Mouse (Mus musculus) lung, postnatal 10 days (tissue): Measurements from ENCODE around the gene Cd84.
"Not testable (repeated sequence)": the region's sequence is repeated elsewhere in the genome, so short reads cannot be mapped to it uniquely, and the experiment has no call there.

Experiments used
- DNase-seq: peaks from one replicate; pipeline ENCODE4 v3.0.0; 2021

Gene Cd84

DNA sequence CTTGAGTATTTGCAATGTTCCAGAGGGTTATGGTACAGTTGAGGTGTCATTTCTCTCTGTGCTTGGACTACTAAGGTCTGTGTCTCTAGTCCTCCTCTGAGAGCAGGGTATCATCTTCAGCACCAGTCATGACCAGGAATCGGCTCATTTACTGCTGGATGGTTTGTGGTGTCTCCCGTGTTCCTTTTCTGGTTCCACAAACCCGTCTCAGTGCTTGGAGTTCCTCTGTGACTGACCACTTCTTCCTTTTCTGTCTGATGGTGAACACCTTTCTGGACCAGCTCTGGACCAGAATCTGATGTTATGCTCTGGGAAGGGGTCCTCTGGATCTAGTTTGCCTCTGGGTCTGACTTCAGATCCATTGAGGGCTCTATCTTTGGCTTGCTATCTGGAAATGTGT is at the start of gene Cd84:
Gene Cd84 (plus strand): TSS at position 210 of the 400 bp plus-strand sequence.
- no peak for DNase-seq

DNA sequence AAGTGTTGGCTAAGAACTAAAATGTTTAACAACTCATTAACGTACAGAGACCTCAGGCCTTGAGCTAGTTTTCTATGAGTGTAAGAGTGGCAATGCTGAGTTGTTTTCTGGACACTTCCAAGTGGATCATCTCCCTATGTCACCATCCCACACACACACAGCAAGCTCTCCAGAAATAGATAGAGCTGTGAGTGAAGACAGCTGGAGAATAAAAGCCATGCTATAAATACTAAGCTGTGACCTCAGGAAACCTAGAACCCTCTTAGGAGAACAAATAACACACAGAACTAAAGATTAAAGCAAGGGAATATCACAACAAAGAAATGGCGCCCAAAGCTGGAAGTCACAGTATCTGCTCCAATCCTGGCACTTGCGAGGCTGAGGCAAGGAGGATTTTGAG is 48.0 kb upstream of the Cd84 start:
- DNase-seq = no peak

DNA sequence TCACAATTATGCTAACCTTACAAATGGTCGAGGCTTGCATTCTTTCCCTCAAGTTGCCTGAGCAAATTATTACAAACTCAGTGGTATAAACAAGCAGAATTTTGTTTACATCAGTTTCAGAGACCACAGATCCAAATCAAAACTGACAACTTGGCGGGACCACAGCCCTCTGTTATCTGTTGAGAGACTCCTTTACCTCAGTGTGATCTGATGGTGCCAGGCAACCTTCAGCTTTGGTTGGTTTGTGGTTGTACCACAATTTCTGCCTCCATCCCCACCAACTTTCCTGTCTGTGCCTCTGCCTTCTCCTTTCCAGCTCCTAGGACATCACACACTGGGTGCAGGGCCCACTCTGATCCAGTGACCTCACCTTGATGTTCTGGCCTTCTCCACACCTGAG is 43.3 kb upstream of the Cd84 start:
- no peak for DNase-seq

DNA sequence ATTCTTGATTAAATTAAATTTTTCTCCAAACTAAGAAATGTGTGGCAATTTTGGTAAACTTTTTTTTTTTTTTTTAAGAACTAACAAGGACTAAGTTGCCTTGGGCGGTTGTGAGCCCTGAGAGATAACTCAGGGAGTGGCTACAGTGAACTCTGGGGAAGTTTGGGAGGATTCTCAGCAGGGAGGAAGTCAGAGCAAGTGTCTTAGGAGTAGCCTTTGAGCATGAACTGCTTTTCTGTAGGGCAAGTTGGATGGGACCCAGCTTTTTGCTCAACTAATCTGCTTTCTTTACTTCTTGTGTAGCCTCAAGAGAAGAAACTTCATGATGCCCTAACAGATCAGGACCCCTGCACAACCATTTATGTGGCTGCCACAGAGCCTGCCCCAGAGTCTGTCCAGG is 41.7 kb upstream of the Cd84 start:
- DNase-seq = no peak

DNA sequence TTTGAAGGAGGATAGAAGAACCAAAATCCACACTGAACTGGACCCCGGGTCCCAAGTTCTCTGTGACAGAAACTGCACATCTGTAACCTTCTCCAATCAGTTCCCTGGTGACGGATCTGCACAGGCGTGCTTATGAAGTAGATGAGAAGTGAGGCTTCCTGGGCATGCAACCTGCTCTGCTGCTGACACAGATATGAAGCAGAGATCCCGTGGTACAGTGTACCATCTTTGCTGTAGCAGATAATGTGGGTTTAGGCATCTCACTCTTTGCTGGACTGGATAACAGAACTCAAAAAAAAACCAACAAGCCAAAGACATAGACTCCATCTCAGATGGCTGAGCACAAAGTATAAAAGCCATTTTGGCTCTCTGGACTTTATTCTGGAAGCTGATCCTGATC is 39.8 kb upstream of the Cd84 start:
- no peak for DNase-seq

DNA sequence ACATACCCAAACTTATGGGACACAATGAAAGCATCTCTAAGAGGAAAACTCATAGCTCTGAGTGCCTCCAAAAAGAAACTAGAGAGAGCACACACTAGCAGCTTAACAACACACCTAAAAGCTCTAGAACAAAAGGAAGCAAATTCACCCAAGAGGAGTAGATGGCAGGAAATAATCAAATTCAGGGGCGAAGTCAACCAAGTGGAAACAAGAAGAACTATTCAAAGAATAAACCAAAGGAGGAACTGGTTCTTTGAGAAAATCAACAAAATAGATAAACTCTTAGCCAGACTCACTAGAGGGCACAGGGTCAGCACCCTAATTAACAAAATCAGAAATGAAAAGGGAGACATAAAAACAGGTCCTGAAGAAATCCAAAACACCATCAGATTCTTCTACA is 28.4 kb upstream of the Cd84 start:
- not testable (repeated sequence) for DNase-seq

DNA sequence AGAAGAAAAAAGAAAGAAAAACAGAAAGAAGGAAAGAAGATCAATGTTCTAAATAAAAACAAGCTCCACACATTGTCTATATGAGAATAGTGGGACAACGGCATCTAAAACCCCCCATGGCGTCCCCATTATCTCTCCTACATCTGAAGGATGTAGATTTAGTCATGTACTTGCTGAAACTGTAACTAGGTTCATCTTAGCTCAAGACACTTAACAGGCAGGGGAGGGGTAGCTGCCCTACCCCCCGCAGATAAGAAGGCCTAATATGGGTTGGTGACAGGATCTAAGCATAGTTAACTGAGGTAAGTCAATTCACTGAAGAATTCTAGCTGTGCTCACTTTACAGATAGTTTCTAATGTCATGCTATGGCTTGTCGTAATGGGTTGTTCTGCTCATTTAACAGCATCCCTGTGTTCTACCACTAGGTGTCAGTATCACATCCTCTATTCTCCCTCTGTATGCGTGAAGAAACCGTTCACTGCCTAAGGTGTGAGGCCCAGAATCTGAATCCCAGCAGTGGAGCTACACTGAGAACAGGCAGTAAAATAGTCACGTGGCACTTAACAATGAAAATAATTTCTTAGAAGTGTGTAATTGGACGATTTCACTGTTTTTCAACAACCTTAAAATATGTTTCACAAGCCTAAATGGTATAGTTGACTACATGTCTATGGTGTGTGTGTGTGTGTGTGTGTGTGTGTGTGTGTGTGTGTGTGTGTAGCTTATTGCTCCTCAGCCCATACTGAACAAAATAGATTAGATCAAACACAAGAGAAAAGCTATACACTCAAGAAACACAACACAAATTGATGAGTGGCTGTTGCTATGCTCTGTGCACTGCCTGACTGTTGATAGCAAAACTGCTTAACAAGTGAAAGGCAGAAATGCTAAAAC is 23.7 kb upstream of the Cd84 start:
- peak; percentile 65 for DNase-seq

DNA sequence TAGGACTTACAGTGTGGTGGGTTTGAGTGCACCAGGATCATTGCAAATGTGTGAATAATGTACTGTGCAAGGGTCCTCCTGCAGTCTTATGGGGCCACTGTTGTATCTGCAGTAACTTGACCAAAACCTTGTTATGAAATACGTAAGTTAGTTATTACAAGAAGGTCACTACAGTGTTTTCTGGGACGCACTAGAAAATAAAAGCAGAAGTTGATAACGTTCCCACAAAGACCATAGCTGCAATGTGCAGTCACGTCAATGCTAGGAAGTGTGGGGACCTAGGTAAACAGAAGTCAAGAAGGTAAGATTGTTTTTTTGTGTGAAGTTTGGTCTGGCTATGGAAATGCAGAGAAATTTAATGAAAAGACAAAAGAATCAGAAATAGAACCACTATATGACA is 22.5 kb upstream of the Cd84 start:
- no peak for DNase-seq

DNA sequence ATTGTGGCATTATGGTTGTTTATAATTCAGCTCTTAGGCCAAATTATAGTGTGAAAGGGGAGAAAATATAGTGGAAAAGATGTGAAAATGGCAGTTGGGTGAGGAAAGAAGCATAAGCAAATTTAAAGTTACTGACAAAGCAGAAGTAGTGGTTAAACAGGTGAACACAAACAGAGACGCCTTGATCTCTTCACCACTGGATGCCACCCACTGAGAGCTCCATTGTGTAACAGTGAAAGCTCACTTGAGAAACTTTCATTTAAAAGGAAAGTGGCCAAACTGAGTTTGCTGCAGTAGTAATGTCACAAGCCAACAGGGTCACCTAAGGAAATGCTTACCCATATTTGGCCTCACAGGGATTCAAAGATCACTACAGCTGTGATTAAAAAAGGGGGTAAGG is 18.2 kb upstream of the Cd84 start:
- DNase-seq = no peak

DNA sequence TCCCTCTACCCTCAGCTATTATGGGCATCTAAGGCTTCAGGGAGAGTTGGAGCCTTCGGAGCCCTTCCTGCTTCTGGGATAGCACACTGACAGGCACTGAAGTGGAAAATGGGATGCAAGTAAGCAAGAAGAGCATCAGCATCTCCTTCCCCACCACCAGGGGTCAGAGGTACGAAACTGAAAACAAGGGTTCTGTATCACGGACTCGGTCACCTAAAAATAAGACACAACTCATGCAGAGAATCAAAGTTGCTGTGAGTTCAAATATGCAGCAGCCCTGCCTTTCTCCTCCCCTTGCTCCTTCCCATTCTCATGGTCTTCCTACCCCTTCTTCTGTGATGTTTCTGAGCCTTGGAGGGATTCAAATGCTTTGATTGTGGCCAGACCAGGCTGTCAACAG is 14.0 kb upstream of the Cd84 start:
- no peak for DNase-seq

DNA sequence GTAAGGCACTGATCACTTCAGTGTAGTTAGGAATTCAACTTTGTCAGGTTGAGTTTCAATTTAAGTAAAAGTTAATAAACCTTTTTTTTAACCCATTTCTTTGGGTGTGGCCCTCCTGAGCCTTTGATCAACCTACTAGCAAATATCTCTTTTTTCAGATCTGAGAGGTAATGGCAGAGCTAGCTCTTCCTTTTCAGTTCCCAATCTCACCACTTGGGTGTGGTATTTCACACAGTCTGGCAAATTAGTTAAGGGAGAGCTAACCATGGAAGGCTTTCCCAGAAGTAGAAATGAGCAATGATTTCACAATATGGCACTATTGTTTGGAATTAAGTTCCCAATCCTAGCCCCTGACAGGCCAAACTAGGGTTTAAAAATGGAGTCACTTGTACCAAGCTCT is 13.3 kb upstream of the Cd84 start:
- DNase-seq = peak; percentile 35

DNA sequence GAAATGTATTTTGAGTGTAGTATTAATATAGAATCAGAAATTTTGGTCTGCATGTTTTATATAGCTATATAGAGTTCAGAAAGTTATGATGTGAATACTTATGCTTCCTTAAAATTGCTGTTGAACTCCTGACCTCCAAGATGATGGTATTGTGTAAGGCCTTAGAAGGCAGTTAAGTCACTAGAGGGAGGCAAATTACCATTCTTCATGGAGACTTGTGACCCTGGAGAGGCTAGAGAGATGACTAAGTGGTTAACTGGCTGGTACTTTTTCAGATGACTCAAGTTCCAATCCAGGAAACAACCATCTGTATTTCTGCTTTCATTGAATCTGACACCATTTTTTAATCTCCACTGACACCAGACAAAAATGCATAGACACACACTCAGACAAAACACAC is 11.8 kb upstream of the Cd84 start:
- no peak for DNase-seq

DNA sequence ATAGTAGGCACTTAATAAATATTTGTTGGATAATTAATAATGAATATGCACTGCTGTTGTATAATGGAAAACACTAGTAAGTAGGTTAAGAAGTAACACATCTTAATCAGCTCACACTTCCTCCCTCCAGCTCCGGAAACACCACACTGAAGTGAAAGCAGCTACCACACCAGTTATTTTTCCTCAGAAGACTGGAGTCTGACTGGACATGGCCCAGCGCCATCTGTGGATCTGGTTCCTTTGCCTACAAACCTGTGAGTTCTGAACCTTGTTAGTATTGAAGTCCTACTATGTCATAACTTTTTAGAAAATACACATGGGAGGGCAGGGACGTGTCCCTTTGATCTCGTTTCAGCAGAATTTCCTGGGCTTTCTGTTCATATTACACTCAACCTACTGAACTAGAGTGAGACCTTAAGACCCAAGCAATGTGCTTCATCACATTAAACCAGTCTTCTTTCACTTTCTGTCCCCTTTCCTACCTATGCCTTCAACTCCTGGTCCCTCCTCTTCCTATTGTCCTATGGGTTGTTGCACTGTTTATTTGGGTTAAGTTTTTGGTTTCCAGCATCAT is 1.0 kb downstream of the Cd84 start:
- no peak for DNase-seq

DNA sequence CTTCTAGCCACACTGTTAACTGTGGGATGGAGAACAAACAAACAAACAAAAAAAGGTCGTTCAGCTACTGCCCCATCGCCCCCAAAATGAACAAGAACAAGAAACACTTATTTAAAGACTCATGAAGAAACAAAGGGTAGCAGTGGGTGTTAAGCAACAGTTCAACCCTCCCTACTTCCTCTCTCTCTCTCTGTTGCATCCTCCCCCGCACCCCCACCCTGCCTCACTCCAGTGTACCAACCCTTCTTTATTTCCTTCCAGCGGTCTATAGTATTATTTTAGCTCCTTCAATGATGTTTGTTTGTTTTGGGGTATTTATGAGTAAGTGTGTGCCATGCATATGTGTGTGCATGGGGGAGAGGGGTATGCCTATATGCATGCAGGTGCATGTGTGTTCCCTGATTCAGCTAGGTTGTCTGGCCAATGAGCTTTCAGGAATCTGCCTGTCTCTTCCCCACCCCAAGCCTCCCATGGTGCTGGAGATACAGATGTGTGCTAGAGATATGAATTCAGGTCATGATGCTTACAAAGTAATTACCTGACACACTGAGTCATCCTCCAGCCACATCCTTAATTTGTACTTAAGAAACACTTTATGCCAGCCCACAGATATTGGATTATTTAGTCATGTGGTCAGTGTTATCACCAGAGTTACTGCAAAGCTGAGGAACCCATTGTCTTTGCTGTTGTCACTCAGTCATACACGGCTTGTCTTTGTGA is 5.7 kb downstream of the Cd84 start:
- peak; percentile 14 for DNase-seq

DNA sequence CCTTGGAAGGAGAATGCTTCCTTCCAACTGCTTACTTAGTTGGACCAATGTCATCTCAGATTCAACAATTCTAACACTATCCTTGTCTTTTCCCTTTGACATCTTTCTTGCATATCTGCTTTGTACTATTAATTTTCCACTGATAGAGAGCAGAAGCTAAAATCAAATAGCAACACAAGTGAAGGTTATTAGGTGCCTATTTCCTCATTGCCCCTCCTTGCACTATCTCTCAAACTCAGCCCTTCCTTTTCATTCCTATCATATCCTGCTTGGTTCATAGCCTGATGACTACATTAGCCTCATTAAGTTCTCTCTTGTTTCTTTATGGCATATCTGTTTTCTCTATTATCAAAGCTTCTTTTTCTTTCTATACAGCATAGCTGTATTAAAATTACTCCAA is 8.7 kb downstream of the Cd84 start:
- DNase-seq = no peak

DNA sequence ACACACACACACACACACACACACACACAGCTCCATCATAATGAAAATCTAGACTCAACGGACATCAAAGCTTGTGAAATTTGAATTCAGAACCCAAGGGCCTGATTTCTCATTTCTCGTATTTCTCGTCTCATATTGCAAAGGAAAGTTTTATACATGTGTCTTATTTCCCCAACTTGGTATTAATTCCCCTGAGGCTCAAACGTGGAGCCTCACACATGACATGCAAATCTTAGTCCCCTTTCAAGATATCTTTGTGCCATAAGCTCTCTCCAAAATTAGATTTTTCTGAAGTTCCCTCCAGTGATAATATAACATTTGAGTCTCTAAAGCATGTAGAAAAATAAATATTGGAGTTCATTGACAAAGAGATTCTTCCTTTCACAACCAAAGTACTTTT is 9.3 kb downstream of the Cd84 start:
- DNase-seq = no peak

DNA sequence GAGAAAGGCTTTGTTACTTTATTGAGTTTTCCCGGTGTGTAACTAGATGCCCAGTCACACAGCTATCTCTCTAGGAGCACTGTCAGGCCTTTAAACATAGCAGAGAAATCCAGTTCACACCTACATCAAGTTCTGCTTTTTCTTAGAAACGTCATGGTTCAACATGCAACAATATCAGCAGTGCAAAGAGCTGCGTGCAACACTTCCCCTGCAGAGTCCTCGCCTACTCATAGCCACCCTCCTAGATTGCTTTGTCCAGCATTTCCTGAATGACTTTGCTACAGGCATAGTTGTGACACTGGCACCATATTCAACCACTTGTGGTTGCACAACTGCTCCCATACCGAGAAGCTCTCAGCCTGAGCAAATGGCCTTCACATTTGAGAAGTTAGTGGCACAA is 10.0 kb downstream of the Cd84 start:
- peak; percentile 13 for DNase-seq

DNA sequence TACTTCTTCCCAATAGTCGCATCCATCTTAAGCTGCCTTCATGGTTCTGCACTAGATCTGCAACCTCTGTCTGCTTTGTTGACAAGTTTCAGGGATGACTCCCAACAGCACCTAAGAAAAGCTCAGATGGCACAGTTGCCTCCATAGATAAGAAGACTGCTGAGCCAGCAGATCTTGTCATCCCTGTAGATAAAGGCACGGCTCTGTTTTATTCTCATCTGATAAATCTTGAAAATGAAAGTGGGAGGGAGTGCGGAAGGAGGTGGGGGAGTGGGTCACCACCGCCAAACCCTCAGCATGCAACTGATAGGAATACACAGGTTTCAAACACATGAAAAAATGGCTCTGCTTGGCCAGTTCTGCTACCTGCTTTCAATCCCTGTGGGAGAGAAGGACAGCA is 26.0 kb downstream of the Cd84 start:
- DNase-seq = no peak

DNA sequence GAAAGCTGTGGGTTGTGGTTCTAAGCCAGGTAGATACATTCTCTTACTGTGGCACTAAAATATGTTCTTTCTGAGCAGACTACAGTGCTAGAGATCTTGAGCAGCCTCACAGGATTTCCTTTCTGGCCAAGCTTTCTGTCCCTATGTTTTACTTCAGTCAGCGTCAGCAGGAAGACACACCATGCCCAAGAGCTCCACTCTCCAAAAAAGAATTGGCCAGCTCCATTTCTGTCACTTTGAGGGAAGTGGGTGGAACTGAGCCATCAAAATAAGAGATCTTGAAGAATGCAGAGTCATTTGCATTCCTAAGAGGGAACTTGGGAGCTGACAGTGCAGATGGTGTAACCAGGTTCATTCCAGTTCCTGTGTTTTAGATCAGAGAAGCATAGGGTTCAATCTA is 47.5 kb downstream of the Cd84 start:
- DNase-seq = no peak

DNA sequence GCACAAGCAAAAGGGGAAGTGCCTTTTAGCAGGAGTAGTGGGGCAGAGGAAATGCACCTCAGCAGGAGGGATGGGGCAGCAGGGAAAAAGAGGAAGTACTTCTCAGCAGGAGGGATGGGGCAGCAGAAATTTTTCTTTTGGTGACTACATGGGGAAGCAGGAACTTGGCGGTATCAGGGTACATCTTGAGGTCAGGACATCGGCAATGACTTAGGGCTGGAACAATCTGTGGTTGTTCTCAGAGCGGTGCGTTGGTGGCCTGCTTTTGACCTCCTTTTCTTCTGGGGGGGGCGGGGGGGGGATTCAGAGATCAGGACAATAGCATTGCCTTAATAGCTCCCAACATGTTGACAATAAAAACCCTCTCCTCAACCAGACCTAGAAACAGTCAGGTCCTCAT is 55.9 kb downstream of the Cd84 start, which contains the start of gene Gm10521:
Gene Gm10521 (plus strand): TSS at position 301 of the 400 bp plus-strand sequence.
- DNase-seq = not testable (repeated sequence)

DNA sequence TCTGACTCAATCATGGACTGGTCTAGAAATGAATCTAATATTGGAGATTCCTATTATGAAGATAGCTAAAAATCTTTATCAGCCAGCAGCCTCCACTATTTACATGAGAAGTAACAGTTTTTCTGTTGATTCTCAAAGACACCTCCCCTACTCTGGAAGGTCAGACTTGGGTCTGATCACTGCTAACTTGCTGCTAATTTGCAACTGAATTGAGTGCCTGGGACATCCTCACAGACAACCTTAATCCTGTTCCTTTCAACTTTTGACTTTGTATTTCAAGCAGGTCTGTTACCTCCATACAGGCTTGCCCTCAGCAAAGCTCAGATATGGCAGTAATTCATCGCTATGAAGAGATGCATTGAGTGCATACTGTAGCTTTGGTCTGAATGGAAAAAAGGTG is 64.5 kb downstream of the Cd84 start:
- no peak for DNase-seq

DNA sequence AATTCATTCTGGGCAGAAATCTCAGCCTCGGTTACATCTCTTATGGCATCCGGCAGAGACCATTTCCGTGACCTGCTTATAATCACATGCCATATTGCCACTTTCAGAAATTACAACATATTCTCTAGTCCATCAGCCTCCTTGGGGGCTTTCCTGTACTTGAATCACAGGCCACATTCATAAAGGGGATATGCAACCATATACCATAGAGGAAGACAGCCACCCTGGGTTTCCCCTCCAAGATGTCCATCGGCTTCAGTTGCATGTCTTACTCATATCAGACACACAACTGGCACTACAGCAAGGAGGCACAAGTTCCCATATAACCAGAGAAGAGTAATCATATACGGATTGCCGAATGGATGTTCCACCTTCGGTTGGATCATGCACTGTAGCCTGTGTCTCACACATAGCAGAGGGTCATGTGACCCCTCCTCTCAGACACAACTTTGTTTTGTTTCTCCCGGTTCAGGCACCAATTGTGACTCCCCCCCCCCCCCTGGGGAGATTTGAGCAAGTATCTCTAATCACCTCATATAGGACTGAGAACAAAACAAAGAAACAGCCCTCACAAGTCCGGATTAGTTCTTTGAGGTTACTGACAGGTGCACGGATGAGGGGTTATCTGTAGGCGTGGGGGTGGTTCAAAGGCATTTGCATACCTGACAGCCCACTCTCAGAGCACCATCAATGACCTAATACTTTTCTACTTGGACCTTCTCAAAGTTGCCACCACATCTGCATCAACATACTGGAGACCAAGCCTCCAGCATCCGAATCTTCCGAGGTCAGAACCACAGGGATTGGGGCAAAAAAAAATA is 76.4 kb downstream of the Cd84 start:
- DNase-seq = no peak
